Mouse (Mus musculus) common myeloid progenitor, adult 5-6 weeks (primary cell): ENCODE measurements around the gene Fgr. TPM values are rescaled to one million over a fixed set of nuclear protein-coding genes. Genes with fewer than 3 reads are reported as not detected.
"Not testable (repeated sequence)": the region's sequence is repeated elsewhere in the genome, so short reads cannot be mapped to it uniquely, and the experiment has no call there.

Source experiments
- ATAC-seq: replicated peaks from 2 replicates; pipeline ENCODE4 v1.8.0; 2016; ENCODE audit warnings: low read depth, mild to moderate bottlenecking, moderate TSS enrichment, inconsistent platforms; ENCODE audit not compliant: poor library complexity, severe bottlenecking
- total RNA-seq: library from RNA; stranded (forward); fragments of 200-1000, 187-1606 nt; gene quantifications from 2 replicates; pipeline ENCODE4 v1.2.3, GENCODE M21; 2017

Fgr gene
- 0.53 and 0.96 TPM in 2 replicates for total RNA-seq

DNA sequence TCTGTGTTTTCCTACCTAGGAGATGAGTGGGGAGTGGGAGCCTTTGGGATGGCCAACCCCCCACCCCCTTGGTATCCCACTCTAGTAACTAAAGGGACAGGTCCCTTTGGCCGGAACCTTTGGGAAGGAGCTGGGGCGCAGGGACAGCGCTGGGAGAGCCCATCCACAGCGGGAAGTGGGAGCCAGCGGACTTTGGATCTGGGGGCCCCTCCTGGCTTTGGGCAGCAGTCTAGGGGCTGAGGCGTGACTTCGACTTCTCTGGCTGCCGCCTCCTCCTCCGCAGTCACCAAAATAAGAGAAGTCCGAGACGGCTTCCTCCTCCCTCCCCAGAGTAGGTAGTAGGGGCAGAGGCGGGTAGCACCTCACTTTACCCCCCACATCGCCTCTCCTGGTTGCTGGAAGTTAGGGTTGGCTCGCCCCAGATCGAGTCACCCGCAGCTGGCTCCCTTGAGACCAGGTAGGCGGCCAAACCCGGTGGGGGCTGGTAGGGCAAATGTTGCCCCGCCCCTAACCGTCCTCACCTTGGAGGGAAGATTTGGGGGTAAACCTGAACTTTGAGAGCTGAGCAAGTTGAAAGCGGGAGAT is at the start of gene Fgr:
Gene Fgr, plus strand, starts transcription at position 282 of the 585 bp plus-strand sequence.
- ATAC-seq: peak; percentile 20; the same call in 1 of the 2 replicates

GRCm38 (mm10) chr4:132926520-132926919 is 47.4 kb upstream of the Fgr start:
- ATAC-seq: not testable (repeated sequence)

DNA sequence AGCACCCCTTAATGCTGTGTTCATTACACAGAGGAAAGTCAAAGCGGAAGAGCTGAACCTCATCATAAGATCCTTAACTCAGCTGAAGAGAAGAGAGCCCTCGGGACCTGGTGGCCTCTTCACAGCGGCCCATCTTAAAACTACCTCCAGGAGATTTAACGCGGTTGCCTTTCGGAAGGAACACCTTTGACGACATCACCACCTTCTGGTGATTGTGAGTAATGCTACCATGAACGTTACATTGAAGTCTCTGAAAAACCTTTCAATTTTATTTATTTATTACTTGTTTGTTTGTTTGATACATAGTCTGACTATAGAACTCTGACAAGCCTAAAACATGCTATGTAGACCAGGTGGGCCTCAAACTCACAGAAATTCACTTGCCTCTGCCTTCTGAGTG is 43.1 kb upstream of the Fgr start:
- ATAC-seq: peak; percentile 92

- no peak for ATAC-seq
Measured at GRCm38 (mm10) chr4:132932752-132933404, 41.0 kb upstream of the Fgr start.

DNA sequence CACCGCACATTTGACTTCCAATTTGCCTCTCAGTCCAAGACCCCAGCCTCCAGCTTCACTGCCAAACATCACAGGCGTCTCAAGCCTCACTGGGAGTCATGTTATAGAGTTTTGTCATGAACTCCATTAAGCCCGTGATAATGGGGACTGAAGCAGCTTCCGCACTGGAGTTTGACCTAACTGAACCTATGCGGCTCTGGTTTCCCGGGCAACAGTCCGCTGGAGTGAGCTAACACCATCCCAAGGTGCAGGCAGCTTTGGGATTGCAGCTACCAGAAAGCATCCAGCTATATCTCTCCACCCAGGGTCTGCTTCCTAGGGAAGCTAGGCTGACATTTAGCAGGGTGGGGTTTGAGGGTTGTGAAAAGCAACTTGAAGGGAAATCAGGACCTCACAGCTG is 39.3 kb upstream of the Fgr start:
- ATAC-seq: no peak

DNA sequence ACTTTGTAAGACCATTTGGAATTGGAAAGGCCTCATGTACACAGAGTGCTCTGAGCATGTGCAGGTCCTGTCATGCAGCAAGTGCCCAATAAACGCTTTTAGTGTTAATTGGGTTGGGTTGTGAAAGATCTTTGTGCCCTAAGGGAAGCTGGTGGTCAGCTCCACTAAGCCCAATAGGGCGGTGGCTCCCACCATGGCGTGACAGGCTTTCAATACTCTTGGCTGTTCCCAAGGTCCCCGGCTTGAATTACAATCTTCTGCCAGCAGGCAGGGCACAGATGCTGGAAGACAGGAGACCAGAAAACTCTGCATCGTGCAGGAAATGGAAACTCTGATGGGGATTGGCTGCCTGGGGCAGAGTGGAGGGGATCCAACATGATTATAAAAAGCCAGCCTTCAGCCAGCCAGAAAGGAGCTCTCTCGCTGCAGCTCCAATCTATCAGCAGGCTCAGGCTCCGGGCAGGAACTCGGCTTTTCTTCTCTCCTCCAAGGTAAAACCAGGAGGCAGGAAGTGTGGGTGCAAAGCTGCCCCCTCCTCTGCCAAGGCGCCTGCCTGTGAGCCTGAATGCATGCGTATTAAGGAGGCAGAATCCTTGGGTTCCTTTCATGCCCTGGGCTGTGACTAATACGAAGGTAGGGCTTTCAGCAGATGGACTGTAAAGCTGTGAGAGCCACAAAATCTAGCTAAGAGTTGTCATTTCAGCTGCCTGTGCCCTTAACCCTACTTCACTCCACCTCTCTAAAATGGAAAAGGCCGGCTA is 35.5 kb upstream of the Fgr start:
- no peak for ATAC-seq

- ATAC-seq: peak; percentile 74; the same call in 1 of the 2 replicates
Measured at GRCm38 (mm10) chr4:132939421-132940127, 34.3 kb upstream of the Fgr start.

GRCm38 (mm10) chr4:132941012-132941729 is 32.7 kb upstream of the Fgr start:
- ATAC-seq: no peak

DNA sequence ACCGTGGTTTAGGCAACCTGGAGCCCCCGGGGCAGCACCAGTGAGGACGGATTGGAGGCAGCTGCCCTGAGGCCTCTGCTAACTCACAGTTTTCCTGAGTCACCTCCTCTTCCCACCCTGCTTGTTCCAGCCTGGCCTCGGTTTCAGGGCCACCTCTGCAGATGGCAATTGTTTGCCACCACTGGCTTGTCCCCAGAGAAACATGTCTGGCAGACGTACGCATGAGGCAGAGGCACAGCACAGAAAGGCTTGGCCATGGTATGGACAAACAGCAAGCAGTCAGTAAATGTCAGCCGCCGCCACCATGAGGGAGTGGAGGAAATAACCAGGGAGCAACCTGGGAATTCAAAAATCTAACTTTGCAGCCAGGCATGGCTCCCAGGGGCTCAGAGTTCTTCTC is 30.8 kb upstream of the Fgr start:
- no peak for ATAC-seq

DNA sequence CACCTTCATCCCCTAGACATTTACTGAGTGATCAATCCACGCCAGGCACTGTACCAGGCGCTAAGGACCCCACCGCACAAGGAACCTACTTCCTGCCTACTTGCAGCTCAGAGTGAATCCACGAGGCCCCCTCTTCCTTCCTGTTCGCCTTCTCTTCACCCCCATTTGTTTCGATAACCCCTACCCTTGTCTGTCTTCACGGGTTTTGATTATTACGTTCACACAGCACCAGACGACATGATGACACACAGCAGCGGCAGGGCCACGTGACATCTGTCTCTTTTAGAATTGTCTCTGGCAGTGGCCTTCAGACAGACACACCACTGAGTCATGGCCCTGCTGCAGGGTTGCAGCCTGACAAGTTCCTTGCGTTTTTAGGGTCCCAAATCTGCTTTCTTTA is 29.8 kb upstream of the Fgr start:
- no peak for ATAC-seq

DNA sequence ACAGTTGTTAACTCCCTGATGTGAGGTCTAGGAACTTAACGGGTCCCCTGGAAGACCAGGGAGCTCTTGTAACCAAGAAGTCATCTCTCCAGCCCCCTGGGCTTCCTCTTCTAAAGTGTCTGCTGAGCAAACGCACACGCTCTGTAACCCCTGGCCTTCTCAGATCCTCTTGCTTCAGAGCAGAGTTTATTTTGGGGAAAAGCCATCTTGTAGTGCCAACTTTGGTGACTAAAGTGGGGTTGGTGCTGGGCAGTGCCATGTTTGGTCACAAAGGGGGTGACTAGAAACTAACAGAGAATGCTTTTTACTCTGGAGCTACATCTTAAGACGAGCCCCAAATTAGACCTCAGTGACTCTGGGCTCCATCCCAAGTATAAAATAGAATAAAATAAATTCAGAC is 29.1 kb upstream of the Fgr start:
- ATAC-seq: no peak

DNA sequence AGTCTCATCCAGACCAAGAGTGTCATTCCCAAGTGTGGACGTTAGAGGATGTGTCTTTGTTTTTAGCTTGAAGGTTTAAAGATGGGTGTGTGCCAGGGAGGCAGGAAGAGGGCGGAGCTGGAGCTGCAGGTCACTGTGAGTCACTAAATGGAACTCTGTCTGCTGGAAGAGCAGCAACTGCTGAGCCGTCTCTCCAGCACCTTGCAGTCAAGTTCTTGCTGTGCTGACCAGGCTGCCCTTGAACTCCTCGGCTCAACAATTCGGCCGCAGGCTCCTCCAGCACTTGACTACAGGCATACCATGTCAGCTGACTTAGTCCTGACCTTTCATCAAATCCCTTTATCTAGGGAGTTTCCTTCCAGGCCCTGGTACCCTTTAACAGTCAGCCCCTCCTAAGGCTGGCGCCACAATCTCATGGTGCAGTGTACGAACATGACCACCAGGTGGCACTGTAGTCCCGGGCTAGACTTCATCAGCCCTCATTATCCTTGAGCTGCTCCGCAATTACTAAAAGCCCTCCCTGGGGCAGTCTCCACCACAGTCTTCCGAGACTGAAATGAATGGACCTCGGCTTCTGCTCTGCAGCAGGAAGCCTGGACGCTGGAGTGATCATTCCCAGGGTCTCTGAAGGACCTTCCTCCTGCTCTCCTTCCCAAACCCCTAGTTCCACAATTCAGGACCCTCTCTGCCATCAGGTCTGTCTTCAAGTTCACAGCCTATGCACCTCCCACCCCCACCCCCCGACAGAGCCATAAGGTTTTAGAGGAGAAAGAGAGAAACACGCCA is 28.4 kb upstream of the Fgr start:
- ATAC-seq: peak; percentile 92

- peak; percentile 64 for ATAC-seq
Measured at GRCm38 (mm10) chr4:132946047-132947001, 27.6 kb upstream of the Fgr start.

DNA sequence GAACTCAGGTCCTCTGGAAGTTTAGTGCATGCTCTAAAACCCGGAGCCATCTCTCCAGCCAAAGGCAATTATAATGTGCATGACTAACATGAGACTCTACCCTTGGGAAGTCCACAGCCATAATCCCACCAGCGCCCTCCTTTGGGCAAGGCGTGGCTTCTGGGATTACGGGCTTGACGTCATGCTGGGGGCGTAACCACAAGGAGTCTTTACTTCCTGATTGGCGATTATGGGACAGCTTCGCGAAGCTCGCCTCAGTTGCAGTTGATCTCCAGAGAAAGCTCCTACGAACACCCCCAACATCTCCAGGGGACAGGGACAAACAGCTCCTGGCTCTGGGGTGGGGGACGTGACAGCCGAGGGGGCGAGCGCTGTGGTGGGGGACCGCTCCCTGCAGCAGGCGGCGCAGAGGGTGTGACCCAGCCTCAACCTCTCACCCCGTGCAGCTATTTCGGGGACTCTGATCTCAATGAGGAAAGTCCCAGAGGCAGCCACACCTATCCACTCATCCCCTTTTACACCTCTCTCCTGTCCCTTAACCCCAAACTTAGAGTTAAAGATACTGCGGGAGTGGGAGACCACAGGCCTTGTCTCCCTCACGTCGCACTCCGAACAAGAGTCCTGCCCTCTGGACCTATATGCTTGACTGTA is 23.9 kb upstream of the Fgr start:
- ATAC-seq: no peak

DNA sequence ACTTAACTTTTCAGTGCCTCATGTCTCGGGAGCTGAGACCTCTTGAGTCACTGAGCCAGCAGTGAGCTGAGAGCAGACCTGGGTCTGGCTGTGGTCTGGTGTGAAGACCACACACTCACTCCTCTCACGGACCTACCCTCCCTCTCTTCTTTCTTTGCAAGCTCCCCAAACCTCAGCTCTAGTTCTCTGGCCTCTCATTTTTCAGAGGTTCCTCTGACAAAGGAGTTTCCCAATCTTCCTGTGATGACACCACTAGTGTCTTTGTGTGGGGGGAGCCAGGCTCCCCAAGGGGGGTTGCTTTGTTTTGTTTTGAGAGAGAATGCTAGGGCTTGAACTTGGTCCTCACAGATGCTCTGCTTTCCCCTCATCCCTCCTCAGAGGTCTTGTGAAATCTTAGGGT is 22.9 kb upstream of the Fgr start:
- ATAC-seq: peak; percentile 31; the same call in 1 of the 2 replicates

DNA sequence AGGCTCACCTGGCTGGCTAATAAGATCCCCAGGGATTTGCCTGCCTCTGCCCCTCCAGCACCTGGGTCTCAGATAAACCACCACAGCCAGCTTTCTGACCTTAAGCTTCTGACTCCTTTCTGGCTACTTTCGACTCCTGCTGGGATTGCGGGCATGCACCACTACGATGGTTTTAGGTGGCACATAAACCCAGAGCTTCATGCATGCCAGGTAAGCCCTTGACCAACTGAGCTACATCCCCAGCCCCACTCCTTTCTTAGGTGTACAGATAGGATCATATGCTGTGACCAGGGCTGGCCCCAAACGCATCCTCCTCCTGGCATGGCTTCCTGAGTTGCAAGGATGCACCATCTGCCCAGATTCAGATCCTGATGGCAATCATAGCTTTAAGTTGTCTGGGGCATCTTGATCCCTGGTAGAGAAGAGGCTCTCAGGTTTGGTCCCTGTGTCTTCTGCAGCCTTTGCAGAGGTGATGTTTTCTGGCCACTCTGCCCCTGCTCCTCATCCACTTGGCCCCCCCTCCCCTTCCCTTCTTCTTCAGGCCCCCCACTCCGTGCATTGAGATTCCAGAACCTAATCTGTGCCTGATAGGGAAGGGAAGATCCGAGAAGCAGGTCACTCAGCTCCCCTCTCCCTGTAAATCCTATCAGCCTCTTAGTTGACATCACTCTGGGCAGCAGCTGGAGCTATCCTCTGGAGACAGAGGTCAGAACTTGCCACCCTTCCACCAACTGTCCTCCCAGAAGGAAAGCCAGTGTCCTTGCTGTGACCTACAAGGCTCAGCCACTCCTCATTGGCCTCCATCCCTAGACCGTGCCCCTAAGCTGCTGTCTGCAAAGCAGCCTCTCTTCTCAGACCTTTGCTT is 19.1 kb upstream of the Fgr start:
- no peak for ATAC-seq

- ATAC-seq: no peak
Measured at GRCm38 (mm10) chr4:132955395-132955791, 18.5 kb upstream of the Fgr start.
